Mouse (Mus musculus): ENCODE results near the gene Fam89b. TPM values are rescaled to one million over a fixed set of nuclear protein-coding genes. Genes with fewer than 3 reads are reported as not detected.

The Fam89b gene
- polyA plus RNA-seq, 1 experiment from 2014 or later, result 101 TPM

DNA sequence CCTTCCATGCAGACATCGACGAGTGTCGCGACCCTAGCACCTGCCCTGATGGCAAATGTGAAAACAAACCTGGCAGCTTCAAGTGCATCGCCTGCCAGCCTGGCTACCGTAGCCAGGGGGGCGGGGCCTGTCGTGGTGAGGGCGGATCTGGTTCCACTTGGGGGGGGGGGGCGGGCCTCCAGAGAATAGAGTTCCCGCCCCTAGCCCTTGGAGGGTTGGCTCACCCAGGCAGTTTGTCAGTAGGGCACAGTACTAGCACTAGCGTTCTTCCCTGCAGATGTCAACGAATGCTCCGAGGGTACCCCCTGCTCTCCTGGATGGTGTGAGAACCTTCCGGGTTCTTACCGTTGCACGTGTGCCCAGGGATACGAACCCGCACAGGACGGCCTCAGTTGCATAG lies 22.3 kb upstream of the Fam89b start:
- H3K9ac ChIP-seq, result no peak overlapping the region

DNA sequence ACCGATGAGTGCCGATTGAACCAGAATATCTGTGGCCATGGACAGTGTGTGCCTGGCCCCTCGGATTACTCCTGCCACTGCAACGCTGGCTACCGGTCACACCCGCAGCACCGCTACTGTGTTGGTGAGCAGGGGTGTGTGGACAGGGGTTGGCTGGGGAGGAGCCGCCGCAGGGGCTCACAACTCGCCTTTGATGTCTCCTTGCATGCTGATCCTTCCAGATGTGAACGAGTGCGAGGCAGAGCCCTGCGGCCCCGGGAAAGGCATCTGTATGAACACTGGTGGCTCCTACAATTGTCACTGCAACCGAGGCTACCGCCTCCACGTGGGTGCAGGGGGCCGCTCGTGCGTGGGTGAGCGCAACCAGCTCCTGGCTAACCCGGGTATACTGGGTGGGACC lies 21.5 kb upstream of the Fam89b start:
- peaks cover 74% of the 10 kb centered on the region for H3K36me3 ChIP-seq
- 18% methylated on average over 22 of the region's 22 CpGs for WGBS
- no peaks in the 10 kb centered on the region for H3K9me3 ChIP-seq
- H3K27ac ChIP-seq, result no peak overlapping the region
- H3K9ac ChIP-seq, result no peak overlapping the region
- H3K27me3 ChIP-seq, result peaks cover 45% of the 10 kb centered on the region
- H3K4me3 ChIP-seq, result no peak overlapping the region
- ATAC-seq (ENCODE audit: insufficient number of reproducible peaks, low FRiP score, low TSS enrichment, low read depth), result no peak
- H3K4me1 ChIP-seq, result peaks cover 13% of the 10 kb centered on the region
- no peak overlapping the region for H3K4me2 ChIP-seq

More for the DNA sequence above, 22.3 kb upstream of the Fam89b start:
- Histone ChIP-seq H3K36me3 (peaks cover 81% of the 10 kb centered on the region), H3K27me3 (peaks cover 52% of the 10 kb centered on the region), H3K4me3 (0 out of 2 replicates have a peak overlapping the region, but pooled peaks have one; percentile 3), H3K9me3 (no peaks in the 10 kb centered on the region), H3K4me1 (peaks cover 17% of the 10 kb centered on the region), H3K27ac (no peak overlapping the region), H3K4me2 (no peak overlapping the region)
- WGBS, result 18% methylated on average over 20 of the region's 20 CpGs
- ATAC-seq (ENCODE audit: insufficient number of reproducible peaks, low FRiP score, low TSS enrichment, low read depth), result no peak

DNA sequence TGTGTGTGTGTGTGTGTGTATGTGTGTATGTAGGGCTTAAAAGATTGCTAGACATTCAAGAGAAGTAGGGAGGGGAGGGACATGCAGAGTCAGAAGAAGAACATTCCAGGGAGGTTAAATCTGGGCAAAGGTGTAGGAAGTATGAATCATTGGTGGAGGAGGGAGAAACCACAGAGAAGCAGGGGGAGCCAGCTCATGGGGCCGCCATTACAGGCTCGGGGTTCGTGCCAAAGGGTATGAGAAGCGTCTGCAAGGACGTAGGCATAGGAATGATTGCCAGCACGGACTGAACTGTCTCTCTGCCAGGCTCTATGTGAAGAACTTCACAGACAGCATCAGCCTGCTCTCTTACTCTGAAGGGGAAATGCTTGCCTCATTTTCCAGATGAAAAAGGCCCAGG lies 20.0 kb upstream of the Fam89b start:
- Histone ChIP-seq H3K4me2 (no peak overlapping the region), H3K9me3 (no peaks in the 10 kb centered on the region), H3K4me3 (no peak overlapping the region), H3K27me3 (peaks cover 30% of the 10 kb centered on the region), H3K27ac (no peak overlapping the region), H3K9ac (no peak overlapping the region), H3K36me3 (peaks cover 61% of the 10 kb centered on the region), H3K4me1 (peaks cover 28% of the 10 kb centered on the region)
- ATAC-seq (ENCODE audit: insufficient number of reproducible peaks, low FRiP score, low TSS enrichment, low read depth), result no peak
- WGBS, result 61% methylated on average over 6 of the region's 6 CpGs

GRCm38 (mm10) chr19:5746907-5747363 lies 17.5 kb upstream of the Fam89b start:
- peaks cover 38% of the 10 kb centered on the region for H3K36me3 ChIP-seq
- WGBS, result 49% methylated on average over 12 of the region's 12 CpGs
- no peak for ATAC-seq (ENCODE audit: insufficient number of reproducible peaks, low FRiP score, low TSS enrichment, low read depth)
- no peak overlapping the region for H3K4me2 ChIP-seq
- H3K27ac ChIP-seq, result no peak overlapping the region
- no peak overlapping the region for H3K4me3 ChIP-seq
- H3K27me3 ChIP-seq, result peaks cover 23% of the 10 kb centered on the region
- no peak overlapping the region for H3K9ac ChIP-seq
- peaks cover 53% of the 10 kb centered on the region for H3K4me1 ChIP-seq
- H3K9me3 ChIP-seq, result no peaks in the 10 kb centered on the region

DNA sequence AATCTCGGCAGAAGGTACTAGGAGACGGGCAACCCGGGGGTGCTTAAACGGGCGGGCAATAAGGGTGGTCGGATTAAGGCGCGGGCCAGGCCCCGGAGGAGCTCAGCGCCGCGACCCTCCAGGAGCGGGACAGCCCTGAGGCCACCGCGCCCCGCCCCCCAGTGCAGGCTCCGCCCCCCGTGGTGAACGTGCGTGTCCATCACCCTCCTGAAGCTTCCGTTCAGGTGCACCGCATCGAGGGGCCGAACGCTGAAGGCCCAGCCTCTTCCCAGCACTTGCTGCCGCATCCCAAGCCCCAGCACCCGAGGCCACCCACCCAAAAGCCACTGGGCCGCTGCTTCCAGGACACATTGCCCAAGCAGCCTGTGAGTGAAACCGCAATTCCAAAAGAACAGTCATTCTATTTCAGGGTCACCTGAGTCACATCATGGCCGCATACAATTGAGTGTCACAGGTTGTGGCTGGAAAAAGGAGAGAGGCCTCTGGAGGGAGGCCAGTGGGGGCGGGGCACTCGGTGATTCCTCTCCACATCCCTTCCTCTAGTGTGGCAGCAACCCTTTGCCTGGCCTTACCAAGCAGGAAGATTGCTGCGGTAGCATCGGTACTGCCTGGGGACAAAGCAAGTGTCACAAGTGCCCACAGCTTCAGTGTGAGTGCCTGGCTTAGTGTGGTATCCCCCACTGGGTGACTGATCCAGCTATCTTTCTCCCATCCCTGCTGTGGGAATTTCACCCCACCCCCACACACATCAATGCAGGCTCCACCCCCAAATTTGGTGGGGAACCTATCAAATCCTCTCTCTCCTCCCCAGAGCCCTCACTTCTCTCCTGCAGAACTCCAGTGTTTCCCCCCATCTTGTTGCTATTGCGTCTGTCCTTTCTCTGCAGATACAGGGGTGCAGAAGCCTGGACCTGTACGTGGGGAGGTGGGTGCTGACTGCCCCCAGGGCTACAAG lies 16.6 kb upstream of the Fam89b start:
- Histone ChIP-seq H3K36me3 (peaks cover 30% of the 10 kb centered on the region), H3K9me3 (no peaks in the 10 kb centered on the region), H3K9ac (peak overlapping the region; percentile 23; the same call in 1 of the 2 replicates), H3K27me3 (peaks cover 19% of the 10 kb centered on the region), H3K27ac (no peak overlapping the region), H3K4me3 (peak overlapping the region; percentile 23), H3K4me1 (peaks cover 52% of the 10 kb centered on the region), H3K4me2 (peak overlapping the region; percentile 41)
- WGBS, result 7% methylated on average over 36 of the region's 36 CpGs
- no peak for ATAC-seq (ENCODE audit: insufficient number of reproducible peaks, low FRiP score, low TSS enrichment, low read depth)

GRCm38 (mm10) chr19:5743576-5743975 lies 14.1 kb upstream of the Fam89b start:
- no peak for ATAC-seq (ENCODE audit: insufficient number of reproducible peaks, low FRiP score, low TSS enrichment, low read depth)
- 62% methylated on average over 5 of the region's 5 CpGs for WGBS
- Histone ChIP-seq H3K27me3 (peaks cover 2% of the 10 kb centered on the region; the same call in 1 of the 2 replicates), H3K27ac (no peak overlapping the region), H3K4me1 (peaks cover 67% of the 10 kb centered on the region), H3K4me2 (peak overlapping the region; percentile 86), H3K4me3 (peak overlapping the region; percentile 81), H3K9ac (0 out of 2 replicates have a peak overlapping the region, but pooled peaks have one; percentile 11), H3K36me3 (peaks cover 12% of the 10 kb centered on the region), H3K9me3 (no peaks in the 10 kb centered on the region)

GRCm38 (mm10) chr19:5742241-5742641 lies 12.8 kb upstream of the Fam89b start:
- Histone ChIP-seq H3K4me1 (peaks cover 67% of the 10 kb centered on the region), H3K9ac (peak overlapping the region; percentile 89), H3K4me3 (peak overlapping the region; percentile 81), H3K27ac (peak overlapping the region; percentile 99), H3K9me3 (no peaks in the 10 kb centered on the region), H3K36me3 (peaks cover under 1% of the 10 kb centered on the region; the same call in 1 of the 2 replicates), H3K4me2 (peak overlapping the region; percentile 86), H3K27me3 (no peaks in the 10 kb centered on the region)
- 1% methylated on average over 32 of the region's 32 CpGs for WGBS
- no peak for ATAC-seq (ENCODE audit: insufficient number of reproducible peaks, low FRiP score, low TSS enrichment, low read depth)

DNA sequence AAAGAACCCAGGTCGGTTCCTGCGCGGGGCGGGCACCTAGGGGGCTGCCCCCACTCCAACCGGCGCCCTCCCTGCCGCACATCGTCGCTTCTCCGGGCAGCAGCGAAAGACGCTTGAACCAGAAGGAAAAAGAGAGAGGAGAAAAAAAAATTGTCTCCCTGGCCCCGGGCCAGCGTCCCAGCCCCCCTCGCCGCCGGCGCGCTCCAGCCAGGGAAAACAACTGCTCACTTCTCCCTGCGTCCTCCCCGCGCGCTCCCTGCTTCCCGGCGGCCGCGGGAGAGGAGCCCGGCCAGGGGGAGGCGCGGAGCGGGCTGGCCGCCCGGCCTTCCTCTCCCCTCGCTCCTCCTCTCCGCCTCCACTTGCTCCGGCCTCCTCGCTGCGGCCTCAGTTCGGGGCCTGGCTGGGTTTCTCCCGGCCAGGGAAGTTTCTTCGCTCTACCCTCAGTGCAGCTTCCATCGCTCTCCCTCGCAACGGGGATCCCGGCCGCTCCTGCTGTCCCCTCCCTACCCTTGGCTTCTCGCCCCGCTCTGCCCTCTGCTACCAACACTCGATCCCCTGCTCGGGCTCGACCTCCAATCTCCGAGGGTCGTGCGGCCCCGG lies 12.3 kb upstream of the Fam89b start:
- H3K27me3 ChIP-seq, result 0 out of 2 replicates have a peak, but pooled peaks cover under 1% of the 10 kb centered on the region
- under 1% methylated on average over 55 of the region's 55 CpGs for WGBS

GRCm38 (mm10) chr19:5740320-5741317 lies 11.2 kb upstream of the Fam89b start, which contains the start of gene Ltbp3:
Gene Ltbp3 (plus strand): TSS chr19:5740904.
- Histone ChIP-seq H3K4me1 (peaks cover 61% of the 10 kb centered on the region), H3K27me3 (0 out of 2 replicates have a peak, but pooled peaks cover 3% of the 10 kb centered on the region), H3K4me2 (peak within 1 kb of the TSS; percentile 86), H3K9ac (peak within 1 kb of the TSS; percentile 89), H3K9me3 (no peaks in the 10 kb centered on the region), H3K27ac (peak within 1 kb of the TSS; percentile 99), H3K36me3 (no peaks in the 10 kb centered on the region; the same call in 1 of the 2 replicates), H3K4me3 (peak within 1 kb of the TSS; percentile 81)
- ATAC-seq (ENCODE audit: insufficient number of reproducible peaks, low FRiP score, low TSS enrichment, low read depth), result peak; percentile 73
- WGBS, result 22% methylated on average over 14 of the region's 14 CpGs

More for the DNA sequence above, 12.3 kb upstream of the Fam89b start:
- peak overlapping the region; percentile 89 for H3K9ac ChIP-seq
- peak overlapping the region; percentile 99 for H3K27ac ChIP-seq
- peak overlapping the region; percentile 86 for H3K4me2 ChIP-seq
- H3K36me3 ChIP-seq, result no peaks in the 10 kb centered on the region; the same call in 1 of the 2 replicates
- ATAC-seq (ENCODE audit: insufficient number of reproducible peaks, low FRiP score, low TSS enrichment, low read depth), result peak; percentile 77
- peaks cover 67% of the 10 kb centered on the region for H3K4me1 ChIP-seq
- peak overlapping the region; percentile 81 for H3K4me3 ChIP-seq
- H3K9me3 ChIP-seq, result no peaks in the 10 kb centered on the region

- H3K9ac ChIP-seq, result no peak overlapping the region
- 61% methylated on average over 2 of the region's 2 CpGs for WGBS
- 0 out of 2 replicates have a peak, but pooled peaks cover 3% of the 10 kb centered on the region for H3K27me3 ChIP-seq
Observed at GRCm38 (mm10) chr19:5739446-5739845, 10.0 kb upstream of the Fam89b start.

DNA sequence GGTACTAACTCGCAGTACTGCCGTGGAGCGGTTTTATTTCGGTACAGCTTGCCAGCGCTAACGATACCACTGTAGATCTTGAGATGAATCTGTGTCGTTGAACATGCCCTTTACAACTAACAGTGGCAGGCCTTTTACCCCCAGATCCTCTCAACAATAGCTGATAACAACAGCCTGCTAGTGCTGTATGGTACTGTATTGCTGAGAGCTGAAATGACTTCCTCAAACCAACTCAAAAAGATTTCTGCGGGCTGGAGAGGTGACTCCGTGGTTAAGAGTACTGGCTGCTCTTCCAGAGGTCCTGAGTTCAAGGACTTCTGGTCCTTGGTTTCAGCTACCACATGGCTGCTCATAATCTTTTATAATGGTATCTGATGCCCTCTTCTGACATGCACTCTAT lies 4.9 kb upstream of the Fam89b start:
- H3K9ac ChIP-seq, result no peak overlapping the region
- no peak for ATAC-seq (ENCODE audit: insufficient number of reproducible peaks, low FRiP score, low TSS enrichment, low read depth)
- H3K4me3 ChIP-seq, result no peak overlapping the region
- H3K9me3 ChIP-seq, result no peaks in the 10 kb centered on the region
- no peaks in the 10 kb centered on the region for H3K36me3 ChIP-seq
- no peak overlapping the region for H3K4me2 ChIP-seq
- H3K27ac ChIP-seq, result no peak overlapping the region
- 0 out of 2 replicates have a peak, but pooled peaks cover 3% of the 10 kb centered on the region for H3K27me3 ChIP-seq
- WGBS, result 78% methylated on average over 9 of the region's 9 CpGs
- H3K4me1 ChIP-seq, result peaks cover 25% of the 10 kb centered on the region

More at GRCm38 (mm10) chr19:5739446-5739845, 10.0 kb upstream of the Fam89b start:
- H3K4me2 ChIP-seq, result no peak overlapping the region
- peaks cover 49% of the 10 kb centered on the region for H3K4me1 ChIP-seq
- ATAC-seq (ENCODE audit: insufficient number of reproducible peaks, low FRiP score, low TSS enrichment, low read depth), result no peak
- peak overlapping the region; percentile 99; the same call in 1 of the 2 replicates for H3K27ac ChIP-seq
- H3K36me3 ChIP-seq, result no peaks in the 10 kb centered on the region; the same call in 1 of the 2 replicates
- no peak overlapping the region for H3K4me3 ChIP-seq
- H3K9me3 ChIP-seq, result no peaks in the 10 kb centered on the region

Data from limb, embryonic 15.5 days (tissue).